Mouse (Mus musculus): Measurements from ENCODE around the gene Lce1i. TPM values are rescaled to one million over a fixed set of nuclear protein-coding genes. Genes with fewer than 3 reads are reported as not detected.

Lce1i gene
- polyA plus RNA-seq (2012; rRNA removed), result not detected in 2 replicates

GRCm38 (mm10) chr3:92778799-92779198 lies at the start of gene Lce1i:
Gene Lce1i, minus strand, starts transcription at chr3:92778899.

GRCm38 (mm10) chr3:92827108-92827507 lies 48.4 kb upstream of the Lce1i start, which contains the start of gene Kprp:
Gene Kprp, minus strand, starts transcription at chr3:92827247.

GRCm38 (mm10) chr3:92807791-92808190 lies 29.1 kb upstream of the Lce1i start, which contains the start of gene Lce1k:
Gene Lce1k, minus strand, starts transcription at chr3:92807891.

GRCm38 (mm10) chr3:92790414-92790813 lies 11.7 kb upstream of the Lce1i start, which contains the start of gene Lce1j:
Gene Lce1j, minus strand, starts transcription at chr3:92790514.

GRCm38 (mm10) chr3:92764965-92765364 lies 13.7 kb downstream of the Lce1i start, which contains the start of gene Lce1h:
Gene Lce1h, minus strand, starts transcription at chr3:92765065.

GRCm38 (mm10) chr3:92752238-92752637 lies 26.5 kb downstream of the Lce1i start, which contains the start of gene Lce1g:
Gene Lce1g, minus strand, starts transcription at chr3:92752338.

GRCm38 (mm10) chr3:92738996-92739395 lies 39.7 kb downstream of the Lce1i start, which contains the start of gene Gm38119:
Gene Gm38119, minus strand, starts transcription at chr3:92739096.

Other genes with a start within 250 kb of the Lce1i start
- not detected in 2 replicates for gene 2310046K23Rik, start 244.4 kb downstream of the Lce1i start, polyA plus RNA-seq (2012; rRNA removed)
- gene Ivl, start 205.2 kb downstream of the Lce1i start, polyA plus RNA-seq (2012; rRNA removed), result 0.02 and 0.04 TPM in 2 replicates
- gene Smcp, start 189.9 kb downstream of the Lce1i start, polyA plus RNA-seq (2012; rRNA removed), result not detected in 2 replicates
- not detected in 2 replicates for gene 2210017I01Rik, start 171.4 kb downstream of the Lce1i start, polyA plus RNA-seq (2012; rRNA removed)
- not detected in 2 replicates for gene Lce6a, start 157.2 kb downstream of the Lce1i start, polyA plus RNA-seq (2012; rRNA removed)
- not detected in 2 replicates for gene Lce1a1, start 130.6 kb downstream of the Lce1i start, polyA plus RNA-seq (2012; rRNA removed)
- gene Lce1b, start 122.0 kb downstream of the Lce1i start, polyA plus RNA-seq (2012; rRNA removed), result not detected in 2 replicates
- gene Lce1a2, start 108.6 kb downstream of the Lce1i start, polyA plus RNA-seq (2012; rRNA removed), result not detected in 2 replicates
- gene Lce1c, start 99.7 kb downstream of the Lce1i start, polyA plus RNA-seq (2012; rRNA removed), result not detected in 2 replicates
- gene Lce1d, start 91.7 kb downstream of the Lce1i start, polyA plus RNA-seq (2012; rRNA removed), result not detected in 2 replicates
- not detected in 2 replicates for gene Lce1e, start 69.8 kb downstream of the Lce1i start, polyA plus RNA-seq (2012; rRNA removed)
- not detected in 2 replicates for gene Lce1f, start 58.5 kb downstream of the Lce1i start, polyA plus RNA-seq (2012; rRNA removed)
- gene Gm38119, start 39.8 kb downstream of the Lce1i start, polyA plus RNA-seq (2012; rRNA removed), result not detected in 2 replicates
- not detected in 2 replicates for gene Lce1g, start 26.6 kb downstream of the Lce1i start, polyA plus RNA-seq (2012; rRNA removed)
- not detected in 2 replicates for gene Lce1h, start 13.8 kb downstream of the Lce1i start, polyA plus RNA-seq (2012; rRNA removed)
- not detected in 2 replicates for gene Lce1j, start 11.6 kb upstream of the Lce1i start, polyA plus RNA-seq (2012; rRNA removed)
- not detected in 2 replicates for gene Lce1k, start 29.0 kb upstream of the Lce1i start, polyA plus RNA-seq (2012; rRNA removed)
- gene Kprp, start 48.3 kb upstream of the Lce1i start, polyA plus RNA-seq (2012; rRNA removed), result not detected in 2 replicates
- gene Lce1l, start 72.4 kb upstream of the Lce1i start, polyA plus RNA-seq (2012; rRNA removed), result not detected in 2 replicates
- gene 2310050C09Rik, start 91.3 kb upstream of the Lce1i start, polyA plus RNA-seq (2012; rRNA removed), result not detected in 2 replicates
- not detected in 2 replicates for gene Lce3a, start 147.3 kb upstream of the Lce1i start, polyA plus RNA-seq (2012; rRNA removed)
- gene Lce3b, start 154.1 kb upstream of the Lce1i start, polyA plus RNA-seq (2012; rRNA removed), result not detected in 2 replicates
- gene Lce3c, start 165.6 kb upstream of the Lce1i start, polyA plus RNA-seq (2012; rRNA removed), result not detected in 2 replicates
- not detected in 2 replicates for gene Lce3d, start 178.5 kb upstream of the Lce1i start, polyA plus RNA-seq (2012; rRNA removed)
- gene Lce3e, start 188.2 kb upstream of the Lce1i start, polyA plus RNA-seq (2012; rRNA removed), result not detected in 2 replicates
- not detected in 2 replicates for gene Lce3f, start 213.3 kb upstream of the Lce1i start, polyA plus RNA-seq (2012; rRNA removed)
- 0.14 and 0.15 TPM in 2 replicates for gene Crct1, start 236.8 kb upstream of the Lce1i start, polyA plus RNA-seq (2012; rRNA removed)
- gene Lce1m, start 240.2 kb upstream of the Lce1i start, polyA plus RNA-seq (2012; rRNA removed), result not detected in 2 replicates